Mouse (Mus musculus) MEL (cell line): ENCODE measurements at regions not wholly inside any gene's neighbourhood (a gene's known extent, or its start where the extent isn't known, plus 50 kb on each side); places are given as distances from the start of the nearest gene placed in this dataset.

ENCODE experiments used
- CTCF ChIP-seq, 3 experiments: IDR thresholded peaks in 2 of 3; conservative IDR thresholded peaks in 1 of 3; 2 replicates each; pipeline ENCODE4 v1.5.1; 2011 to 2012; ENCODE audit warnings: low read length in 3 of 3, low read depth in 2 of 3, mild to moderate bottlenecking in 2 of 3, improper control_type of control experiment in 1 of 3, inconsistent platforms in 1 of 3, mixed read lengths in 1 of 3, moderate library complexity in 1 of 3; ENCODE audit not compliant: control insufficient read depth in 1 of 3, insufficient read depth in 1 of 3, poor library complexity in 1 of 3, severe bottlenecking in 1 of 3
- ELF1 ChIP-seq: IDR thresholded peaks from 2 replicates; pipeline ENCODE4 v1.6.1; 2014; ENCODE audit warnings: low read depth, mild to moderate bottlenecking, inconsistent platforms, low read length, improper control_type of control experiment, moderate library complexity
- JUND ChIP-seq: IDR thresholded peaks from 2 replicates; pipeline ENCODE4 v1.6.1; 2011; ENCODE audit warnings: low read depth, mild to moderate bottlenecking, improper control_type of control experiment, low read length
- ZNF384 ChIP-seq: IDR thresholded peaks from 2 replicates; pipeline ENCODE4 v1.6.1; 2012; ENCODE audit warnings: low read depth, mild to moderate bottlenecking, inconsistent platforms, low read length, improper control_type of control experiment

GRCm38 (mm10) chr4:62836875-62837274, 128.5 kb upstream of the Zfp618 start:
- no peak for TF ChIP-seq CTCF (IDR thresholded peaks at IDR 0.05 in 2 of 3, conservative IDR thresholded peaks at IDR 0.05 in 1 of 3; ENCODE audit: control insufficient read depth in 1 of 3, insufficient read depth in 1 of 3, low read depth in 2 of 3, low read length in 3 of 3, poor library complexity in 1 of 3, severe bottlenecking in 1 of 3)
- TF ChIP-seq JUND: no peak
- TF ChIP-seq ZNF384: no peak
- no peak for TF ChIP-seq ELF1
